ENCODE assay signal across 8 mouse cellular contexts in the genomic region with DNA sequence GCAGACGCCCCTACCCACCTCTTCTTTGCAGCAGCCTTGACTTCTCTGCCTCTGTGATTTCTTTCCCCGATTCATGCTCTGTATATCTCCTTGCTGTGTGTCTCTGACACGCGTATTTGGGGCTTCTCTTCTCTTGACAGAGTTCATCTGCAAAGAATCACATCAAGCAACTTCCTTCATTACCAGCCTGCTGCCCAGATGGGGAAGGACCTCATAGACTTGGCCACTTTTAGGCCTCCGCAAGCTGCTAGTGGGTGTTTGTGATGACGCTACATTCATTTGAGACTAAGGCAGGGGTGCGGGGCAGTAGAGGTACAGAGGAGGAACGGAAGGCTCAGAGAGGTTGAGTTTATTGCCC. TPM values are rescaled to one million over a fixed set of nuclear protein-coding genes. Genes with fewer than 3 reads are reported as not detected.
DNase-seq lines count a peak whose midpoint lies in the region; ATAC-seq lines count a peak whose summit lies in the region.

No protein-coding gene starts in this region.

- 36% methylated on average over 8 of the region's 8 CpGs for WGBS in midbrain, embryonic 13.5 days

- peak overlapping the region; percentile 73 for H3K4me2 ChIP-seq in midbrain, embryonic 13.5 days (replicated peaks)

- peaks cover 17% of the 10 kb centered on the region for H3K27me3 ChIP-seq in megakaryocyte, embryonic 14.5 days (replicated peaks)
- no peaks in the 10 kb centered on the region for H3K27me3 ChIP-seq in midbrain, embryonic 13.5 days

- peak overlapping the region; percentile 93 for H3K4me3 ChIP-seq in megakaryocyte, embryonic 14.5 days (replicated peaks)
- H3K4me3 ChIP-seq in midbrain, embryonic 13.5 days (replicated peaks): peak overlapping the region; percentile 59

- H3K36me3 ChIP-seq in megakaryocyte, embryonic 14.5 days (replicated peaks; ENCODE audit: low read length): peaks cover 23% of the 10 kb centered on the region
- peaks cover 23% of the 10 kb centered on the region for H3K36me3 ChIP-seq in midbrain, embryonic 13.5 days

- peaks cover 16% of the 10 kb centered on the region for H3K4me1 ChIP-seq in megakaryocyte, embryonic 14.5 days
- H3K4me1 ChIP-seq in midbrain, embryonic 13.5 days (replicated peaks): peaks cover 10% of the 10 kb centered on the region

- peak; percentile 22 for DNase-seq in adrenal gland, adult 2 months
- no peak for DNase-seq in adrenal gland, postnatal 4 days (ENCODE audit: low spot score in 2 of 2)
- DNase-seq in layer of hippocampus, postnatal 14 days (ENCODE audit: low spot score in 2 of 2): peak; percentile 15 to 50
- no peak for DNase-seq in spleen, adult 12 weeks (ENCODE audit: low spot score)

- H3K27ac ChIP-seq in midbrain, embryonic 13.5 days: peak overlapping the region; percentile 70

- H3K9me3 ChIP-seq in megakaryocyte, embryonic 14.5 days: no peaks in the 10 kb centered on the region
- H3K9me3 ChIP-seq in midbrain, embryonic 13.5 days: no peaks in the 10 kb centered on the region

- ATAC-seq in megakaryocyte, adult 5-6 weeks (ENCODE audit: poor library complexity, severe bottlenecking): no peak
- peak; percentile 69 for ATAC-seq in frontal cortex, adult (ENCODE audit: low TSS enrichment)
- peak; percentile 29; the same call in 1 of the 2 replicates for ATAC-seq in midbrain, embryonic 13.5 days

- peak overlapping the region; percentile 66 for H3K9ac ChIP-seq in midbrain, embryonic 13.5 days (replicated peaks)

RNA-seq across cellular contexts. Expression of a gene that starts 0.6 kb away (rescaled TPM):
- 10 to 100 TPM in 1 of 2 experiments, 1 to 10 TPM in 1; 6.6 to 11.9 TPM for total RNA-seq in adrenal gland, adult 2 months (2021)
- 19.2 and 20.7 TPM in 2 replicates for polyA plus RNA-seq in adrenal gland, adult 2 months (2012; rRNA removed)
- 10 to 100 TPM; 22.3 to 22.5 TPM for total RNA-seq in adrenal gland, postnatal 4 days (2021)
- 3.8 TPM in 1 of 2 replicates, not detected in the other for polyA plus RNA-seq in megakaryocyte, embryonic 14.5 days (2012; ENCODE audit: insufficient read depth, low replicate concordance)
- total RNA-seq in megakaryocyte, adult 5-6 weeks (2015): 2.8 and 4.8 TPM in 2 replicates
- 2.6 and 5.0 TPM in 2 replicates for total RNA-seq in megakaryocyte, adult 5-6 weeks (2017)
- 1 to 10 TPM; 6.8 to 6.9 TPM for total RNA-seq in layer of hippocampus, postnatal 14 days (2021)
- polyA plus RNA-seq in midbrain, embryonic 13.5 days (2015; fragmentation: Nextera tagmentation; extraction: Ambion mirVana): 12.4 and 15.8 TPM in 2 replicates

RNA-seq across cellular contexts. Expression of a gene that starts 21.8 kb away (rescaled TPM):
- not detected for total RNA-seq in adrenal gland, adult 2 months (2021)
- polyA plus RNA-seq in adrenal gland, adult 2 months (2012; rRNA removed): not detected in 2 replicates
- under 1 TPM; 0.45 to 0.99 TPM for total RNA-seq in adrenal gland, postnatal 4 days (2021)
- 0.39 TPM in 1 of 2 replicates, not detected in the other for polyA plus RNA-seq in megakaryocyte, embryonic 14.5 days (2012; ENCODE audit: insufficient read depth, low replicate concordance)
- 2.9 and 6.0 TPM in 2 replicates for total RNA-seq in megakaryocyte, adult 5-6 weeks (2015)
- 16.3 and 19.6 TPM in 2 replicates for total RNA-seq in megakaryocyte, adult 5-6 weeks (2017)
- under 1 TPM; 0.41 to 0.51 TPM for total RNA-seq in layer of hippocampus, postnatal 14 days (2021)
- 0.10 and 0.16 TPM in 2 replicates for polyA plus RNA-seq in midbrain, embryonic 13.5 days (2015; fragmentation: Nextera tagmentation; extraction: Ambion mirVana)

RNA-seq across cellular contexts. Expression of a gene that starts 25.5 kb away (rescaled TPM):
- not detected for total RNA-seq in adrenal gland, adult 2 months (2021)
- not detected in 2 replicates for polyA plus RNA-seq in adrenal gland, adult 2 months (2012; rRNA removed)
- not detected for total RNA-seq in adrenal gland, postnatal 4 days (2021)
- not detected in 2 replicates for polyA plus RNA-seq in megakaryocyte, embryonic 14.5 days (2012; ENCODE audit: insufficient read depth, low replicate concordance)
- not detected in 2 replicates for total RNA-seq in megakaryocyte, adult 5-6 weeks (2015)
- not detected in 2 replicates for total RNA-seq in megakaryocyte, adult 5-6 weeks (2017)
- total RNA-seq in layer of hippocampus, postnatal 14 days (2021): under 1 TPM; 0.35 to 0.62 TPM
- polyA plus RNA-seq in midbrain, embryonic 13.5 days (2015; fragmentation: Nextera tagmentation; extraction: Ambion mirVana): 0.49 and 0.54 TPM in 2 replicates

RNA-seq across cellular contexts. Expression of a gene that starts 38.5 kb away (rescaled TPM):
- not detected for total RNA-seq in adrenal gland, adult 2 months (2021)
- not detected in 2 replicates for polyA plus RNA-seq in adrenal gland, adult 2 months (2012; rRNA removed)
- total RNA-seq in adrenal gland, postnatal 4 days (2021): not detected
- not detected in 2 replicates for polyA plus RNA-seq in megakaryocyte, embryonic 14.5 days (2012; ENCODE audit: insufficient read depth, low replicate concordance)
- not detected in 2 replicates for total RNA-seq in megakaryocyte, adult 5-6 weeks (2015)
- total RNA-seq in megakaryocyte, adult 5-6 weeks (2017): not detected in 2 replicates
- total RNA-seq in layer of hippocampus, postnatal 14 days (2021): not detected
- polyA plus RNA-seq in midbrain, embryonic 13.5 days (2015; fragmentation: Nextera tagmentation; extraction: Ambion mirVana): not detected in 2 replicates

RNA-seq across cellular contexts. Expression of a gene that starts 43.6 kb away (rescaled TPM):
- not detected for total RNA-seq in adrenal gland, adult 2 months (2021)
- polyA plus RNA-seq in adrenal gland, adult 2 months (2012; rRNA removed): not detected in 2 replicates
- total RNA-seq in adrenal gland, postnatal 4 days (2021): not detected
- polyA plus RNA-seq in megakaryocyte, embryonic 14.5 days (2012; ENCODE audit: insufficient read depth, low replicate concordance): not detected in 2 replicates
- total RNA-seq in megakaryocyte, adult 5-6 weeks (2015): not detected in 2 replicates
- total RNA-seq in megakaryocyte, adult 5-6 weeks (2017): not detected in 2 replicates
- not detected for total RNA-seq in layer of hippocampus, postnatal 14 days (2021)
- polyA plus RNA-seq in midbrain, embryonic 13.5 days (2015; fragmentation: Nextera tagmentation; extraction: Ambion mirVana): not detected in 2 replicates

Comparison
In these comparisons a context has a peak if more than half of its experiments do, and no peak if none do; other contexts are left out.
1. DNase-seq: peak in adrenal gland, adult 2 months (single experiment) and layer of hippocampus, postnatal 14 days (2 of 2); none in adrenal gland, postnatal 4 days (0 of 2) and spleen, adult 12 weeks (single experiment).